Mouse (Mus musculus): Measurements from ENCODE around the gene Colgalt1.
A peak's percentile ranks its signal among the peaks of the same experiment; 100 is the strongest.

The Colgalt1 gene

DNA sequence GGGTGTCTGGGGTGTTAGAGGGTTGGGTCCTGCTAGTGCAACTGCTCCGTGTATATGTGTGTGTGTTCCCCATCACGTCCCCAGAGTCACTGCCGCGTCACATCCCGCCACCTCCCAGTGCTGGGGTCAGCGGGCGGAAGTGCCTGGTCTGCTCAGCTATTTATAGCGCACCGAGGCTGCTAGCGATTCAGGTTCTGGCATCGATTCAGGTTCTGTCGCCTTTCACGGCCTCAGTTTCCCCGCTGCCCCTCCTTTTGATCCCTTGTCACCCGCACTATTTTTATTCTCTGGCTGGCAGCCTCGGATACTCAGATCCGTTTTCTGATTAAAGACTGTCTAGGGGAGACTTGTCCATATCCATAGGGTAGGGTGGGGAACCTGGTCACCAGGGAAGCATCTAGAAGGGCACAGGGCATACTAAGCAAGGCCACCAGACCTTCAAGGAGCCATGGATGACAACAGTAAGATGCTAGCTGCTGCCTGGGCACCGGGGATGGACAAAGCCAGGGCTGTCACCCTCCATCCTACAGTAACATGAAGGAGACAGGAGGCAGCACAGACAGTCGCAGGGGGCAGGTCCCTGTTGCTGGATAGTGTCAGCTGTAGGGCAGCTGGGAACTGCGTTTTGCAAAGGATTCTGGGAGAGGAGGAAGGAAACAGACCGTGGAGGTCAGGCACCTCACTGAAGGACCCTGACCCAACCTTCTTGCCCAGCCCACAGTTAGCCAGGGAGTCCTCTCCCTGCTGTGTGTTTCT lies 57.6 kb downstream of the Colgalt1 start:
- peak in 1 of 2 experiments; percentile 50 for DNase-seq (ENCODE audit: low spot score in 2 of 2)

DNA sequence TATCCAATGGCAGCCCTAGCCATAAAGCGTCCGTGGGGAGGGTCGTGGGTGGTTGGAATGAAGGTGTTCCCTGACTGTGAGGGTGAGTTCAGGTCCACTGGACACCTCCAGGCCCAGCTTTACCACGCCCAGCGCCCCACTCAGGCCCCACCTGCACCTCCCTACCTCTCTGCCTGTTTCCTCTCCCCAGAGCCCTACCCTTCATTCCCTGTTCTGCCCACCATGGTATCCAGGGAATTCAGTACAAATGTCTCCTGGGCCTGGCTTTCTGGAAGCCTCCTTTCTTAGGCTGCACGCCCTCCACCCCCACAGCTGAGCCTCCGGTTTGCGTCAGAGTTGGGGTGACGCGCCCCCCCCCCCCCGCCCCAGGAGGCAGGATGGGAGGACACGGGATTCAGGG lies 59.4 kb downstream of the Colgalt1 start:
- no peak for DNase-seq (ENCODE audit: low spot score in 2 of 2)

DNA sequence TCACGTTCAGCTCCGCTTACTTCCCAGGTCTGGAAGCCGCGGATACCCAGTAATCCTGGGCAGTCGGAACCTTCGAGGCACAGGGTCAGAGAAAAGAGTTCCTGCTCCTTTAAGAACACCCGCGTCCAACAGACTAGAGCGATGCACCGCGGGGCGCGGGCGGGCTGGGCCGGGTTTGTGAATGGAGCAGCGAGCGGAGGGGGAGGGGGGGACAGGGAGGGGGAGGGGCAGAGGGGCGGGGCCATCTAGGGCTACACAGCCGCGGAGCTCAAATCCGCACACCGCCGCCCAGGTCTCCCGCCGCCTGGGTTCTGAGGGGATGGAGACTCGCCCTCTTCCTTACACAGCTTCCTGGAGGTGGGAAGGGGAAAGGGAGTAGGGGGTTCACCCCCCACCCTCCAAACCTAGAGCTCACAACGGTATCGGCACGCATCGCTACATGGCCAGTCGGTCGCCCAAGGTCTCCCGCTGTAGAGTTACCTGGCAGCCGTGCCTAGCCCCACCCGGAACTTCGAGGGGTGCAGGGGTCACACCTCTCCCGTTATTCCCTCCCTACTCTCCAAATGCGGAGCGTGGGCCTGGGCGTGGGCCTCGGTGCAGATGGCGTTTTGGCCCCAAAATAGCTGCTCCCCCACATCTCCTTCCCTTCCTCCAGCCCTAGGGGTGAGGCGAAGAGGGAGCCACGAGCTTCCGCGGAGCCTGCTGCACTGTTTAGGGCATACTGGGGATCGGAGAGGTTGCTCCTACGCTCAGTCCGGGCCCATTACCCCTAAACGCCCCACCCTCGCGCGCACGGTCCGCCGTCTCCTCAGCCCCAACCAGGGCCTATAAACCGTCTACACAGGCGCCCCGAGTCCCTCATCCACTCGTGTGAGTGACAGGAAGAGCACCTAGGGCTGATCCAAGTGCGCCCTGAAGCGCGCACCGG lies 60.1 kb downstream of the Colgalt1 start:
- DNase-seq (ENCODE audit: low spot score in 2 of 2): peak; percentile 73 to 74

DNA sequence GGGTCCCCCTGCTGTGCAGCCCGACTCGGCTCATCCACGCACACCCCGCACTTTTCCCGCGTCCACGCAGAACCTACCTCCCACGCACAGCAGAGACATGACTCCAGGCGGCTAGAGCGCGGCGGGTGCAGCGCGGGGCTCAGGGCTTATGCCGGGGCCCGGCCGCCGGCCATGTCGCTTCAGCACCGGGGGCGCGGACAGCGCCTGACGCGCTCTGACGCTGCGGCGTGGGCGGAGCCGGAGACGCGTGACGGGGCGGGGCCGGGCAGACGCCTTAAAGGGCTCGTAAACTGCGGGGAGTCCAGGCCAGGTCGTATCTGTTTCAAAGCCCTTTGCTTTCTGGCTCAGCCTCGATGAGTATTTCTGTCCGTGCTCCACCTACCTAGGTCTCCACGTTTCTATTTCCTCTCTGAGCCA lies 60.8 kb downstream of the Colgalt1 start, which contains the start of gene Unc13a:
TSS of gene Unc13a (minus strand) at position 209 of the 417 bp plus-strand sequence.
- peak; percentile 84 to 92 for DNase-seq (ENCODE audit: low spot score in 2 of 2)

DNA sequence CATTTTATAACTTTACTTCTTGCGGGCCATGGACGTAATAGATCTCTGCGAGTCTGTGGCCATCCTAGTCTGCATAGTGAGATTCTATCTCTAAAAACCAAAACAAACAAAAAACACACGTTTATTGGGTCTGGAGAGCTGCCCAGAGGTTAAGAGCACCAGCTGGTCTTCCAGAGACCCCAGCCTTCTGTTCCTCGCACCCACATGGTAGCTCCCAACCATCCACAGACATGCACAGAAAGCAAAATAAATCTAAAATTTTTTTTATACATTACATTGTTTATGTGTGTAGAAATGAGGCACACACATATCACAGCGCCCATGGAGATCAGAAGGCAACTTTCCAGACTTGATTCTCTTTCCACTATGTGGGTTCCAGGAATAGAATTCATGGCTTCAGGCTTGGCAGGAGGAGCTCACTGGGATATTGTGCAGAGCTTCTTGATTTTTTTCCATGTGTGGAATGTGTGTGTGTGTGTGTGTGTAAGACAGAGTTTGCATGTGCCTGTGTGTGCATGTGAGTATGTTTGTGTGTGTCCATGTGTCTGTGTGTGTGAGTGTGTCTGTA lies 61.5 kb downstream of the Colgalt1 start:
- no peak for DNase-seq (ENCODE audit: low spot score in 2 of 2)

GRCm38 (mm10) chr8:71674071-71674470 lies 63.3 kb downstream of the Colgalt1 start:
- DNase-seq (ENCODE audit: low spot score in 2 of 2): no peak

Measured in frontal cortex, postnatal 10 days (tissue).